Mouse (Mus musculus): ENCODE results near the gene Dmgdh.

GRCm38 (mm10) chr13:93628861-93629260 is 45.4 kb upstream of the Dmgdh start:
- no peak for TF ChIP-seq GATA1 (IDR thresholded peaks at IDR 0.05; ENCODE audit: borderline replicate concordance, low read length)
- TF ChIP-seq FLI1 (IDR thresholded peaks at IDR 0.05; ENCODE audit: low read length), result no peak
